Mouse (Mus musculus) small intestine, adult 2 months (tissue): Measurements from ENCODE around the gene Tle6. TPM values are rescaled to one million over a fixed set of nuclear protein-coding genes. Genes with fewer than 3 reads are reported as not detected.
"Not testable (repeated sequence)": the region's sequence is repeated elsewhere in the genome, so short reads cannot be mapped to it uniquely, and the experiment has no call there.

Experiments used
- H3K27ac ChIP-seq: fragments of 200-500 bp; 2 replicates; pipeline ENCODE4 v1.5.1; 2012; ENCODE audit warnings: low read depth, low read length, control low read depth, inconsistent platforms; ENCODE audit not compliant: insufficient read depth
- H3K27me3 ChIP-seq: fragments of 200-500 bp; 2 replicates; pipeline ENCODE4 v1.6.1; 2012; ENCODE audit warnings: mild to moderate bottlenecking, moderate library complexity, low read length, inconsistent platforms; ENCODE audit not compliant: control insufficient read depth, insufficient read depth
- H3K36me3 ChIP-seq: fragments of 200-500 bp; 2 replicates; pipeline ENCODE4 v1.6.1; 2012; ENCODE audit warnings: mild to moderate bottlenecking, low read length, control low read depth, inconsistent platforms; ENCODE audit not compliant: control insufficient read depth, insufficient read depth
- H3K4me1 ChIP-seq: fragments of 200-500 bp; 2 replicates; pipeline ENCODE4 v1.6.1; 2012; ENCODE audit warnings: low read length, inconsistent platforms, mixed read lengths; ENCODE audit not compliant: control insufficient read depth, insufficient read depth, insufficient read length
- H3K4me3 ChIP-seq: fragments of 200-500 bp; 2 replicates; pipeline ENCODE4 v1.5.1; 2012; ENCODE audit warnings: low read depth, mild to moderate bottlenecking, control low read depth, inconsistent platforms, low read length, moderate library complexity
- CTCF ChIP-seq: fragments of 200-500 bp; IDR thresholded peaks from 2 replicates; pipeline ENCODE4 v1.5.1; 2012; ENCODE audit warnings: low read depth, mild to moderate bottlenecking, control low read depth, inconsistent platforms, low read length, moderate library complexity, mixed read lengths; ENCODE audit not compliant: insufficient replicate concordance, insufficient read length; ENCODE audit errors: extremely low read depth
- POLR2A ChIP-seq: fragments of 200-500 bp; IDR thresholded peaks from 2 replicates; pipeline ENCODE4 v1.6.1; 2012; ENCODE audit warnings: low read depth, mild to moderate bottlenecking, control low read depth, inconsistent platforms, low read length, moderate library complexity
- WGBS: fragments of 180-500 bp; shearing (Covaris S2); methylation state at CpG from one replicate; pipeline ENCODE4 v1.1.7; 2018; 5-methylcytosine and 5-hydroxymethylcytosine counted together
- polyA plus RNA-seq: library from polyadenylated mRNA; depleted of rRNA; stranded (reverse); fragments of >200 nt; gene quantifications from 2 replicates; pipeline ENCODE4 v1.2.3, GENCODE M21; 2012; rRNA removed

Gene Tle6
- polyA plus RNA-seq, result 7.3 and 34.4 TPM in 2 replicates

DNA sequence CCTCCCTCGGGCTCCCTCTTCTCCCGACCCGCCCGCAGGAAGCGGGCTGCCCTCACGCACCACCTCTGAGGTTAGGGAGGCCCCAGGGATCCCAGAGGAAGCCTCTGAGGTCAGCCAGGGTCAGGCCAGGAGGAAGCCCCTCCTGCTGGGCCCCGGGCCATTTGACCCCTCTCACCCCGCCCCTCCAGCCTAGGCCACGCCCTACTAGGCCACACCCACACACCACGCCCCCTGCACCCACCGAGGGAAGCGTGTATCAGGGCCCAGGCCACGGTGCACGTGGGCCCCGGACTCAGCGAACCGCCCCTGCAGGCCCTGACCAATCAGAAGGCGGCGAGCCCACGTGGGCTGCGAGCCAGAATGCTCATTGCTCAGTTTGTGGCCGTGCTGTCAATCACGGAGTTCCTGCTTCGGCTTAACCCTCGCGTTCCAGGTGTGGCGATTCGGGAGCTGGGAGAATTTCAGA is at the start of gene Tle6:
Gene Tle6 (minus strand): TSS at position 336 of the 466 bp plus-strand sequence.
- Histone ChIP-seq H3K4me3 (peak within 1 kb of the TSS; percentile 54), H3K4me1 (peaks cover 21% of the 10 kb centered on the region), H3K27me3 (no peaks in the 10 kb centered on the region), H3K36me3 (no peaks in the 10 kb centered on the region), H3K27ac (no peak within 1 kb of the TSS)
- TF ChIP-seq CTCF (no peak), POLR2A (no peak)
- WGBS, result under 1% methylated on average over 28 of the region's 28 CpGs

DNA sequence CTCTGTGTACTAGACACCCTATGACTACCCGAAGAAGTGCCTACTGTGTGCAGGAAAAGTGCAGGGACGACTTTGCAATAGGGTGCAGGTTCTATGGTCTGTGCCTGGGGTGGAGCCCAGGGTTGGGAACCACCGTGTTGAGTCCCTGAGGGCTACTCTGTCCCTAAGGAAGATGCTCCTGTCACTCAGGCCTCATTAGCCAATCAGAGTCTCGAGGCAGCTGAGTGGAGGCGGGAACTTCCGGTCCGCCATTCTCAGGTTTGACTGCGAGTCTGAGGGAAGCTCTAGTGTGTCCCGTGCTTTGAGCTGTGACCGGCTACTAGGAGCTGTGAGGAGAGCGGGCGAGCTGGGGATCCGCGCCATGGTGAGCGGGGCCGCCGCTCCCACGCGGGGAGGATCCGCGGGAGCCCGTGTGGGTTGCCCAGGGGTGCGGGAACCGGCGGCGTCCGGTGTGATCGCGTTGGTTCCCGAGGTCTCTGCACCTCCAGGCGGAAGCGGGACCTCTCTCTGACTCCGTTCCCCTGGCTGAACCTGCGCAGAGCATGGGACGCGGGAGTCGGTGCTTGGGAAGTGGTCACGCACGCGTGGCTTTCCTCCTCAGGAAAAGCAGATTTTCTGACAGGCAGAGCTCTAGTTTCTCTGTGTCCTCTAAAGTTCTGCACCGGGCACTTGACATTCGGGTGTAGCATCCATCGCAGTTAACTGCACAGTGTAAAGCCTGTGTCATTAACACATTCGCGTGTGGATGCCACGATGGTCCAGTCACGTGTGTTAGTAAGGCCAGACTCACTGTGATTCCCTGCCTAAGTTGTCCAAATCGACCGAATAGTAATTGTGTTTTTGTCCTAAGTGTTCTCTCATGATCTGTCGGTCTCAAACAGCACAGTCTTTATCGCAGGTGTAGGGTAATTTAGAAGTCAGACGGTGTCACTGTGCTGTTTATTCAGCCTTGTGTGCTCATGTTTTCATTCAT is 48.2 kb upstream of the Tle6 start, which contains the start of gene Gm10778:
Gene Gm10778 (plus strand): TSS at position 257 of the 973 bp plus-strand sequence.
- H3K36me3 ChIP-seq, H3K27me3 ChIP-seq, H3K4me1 ChIP-seq, H3K27ac ChIP-seq: not testable (repeated sequence)
- under 1% methylated on average over 34 of the region's 52 CpGs for WGBS
- peak within 1 kb of the TSS; percentile 69 for H3K4me3 ChIP-seq

DNA sequence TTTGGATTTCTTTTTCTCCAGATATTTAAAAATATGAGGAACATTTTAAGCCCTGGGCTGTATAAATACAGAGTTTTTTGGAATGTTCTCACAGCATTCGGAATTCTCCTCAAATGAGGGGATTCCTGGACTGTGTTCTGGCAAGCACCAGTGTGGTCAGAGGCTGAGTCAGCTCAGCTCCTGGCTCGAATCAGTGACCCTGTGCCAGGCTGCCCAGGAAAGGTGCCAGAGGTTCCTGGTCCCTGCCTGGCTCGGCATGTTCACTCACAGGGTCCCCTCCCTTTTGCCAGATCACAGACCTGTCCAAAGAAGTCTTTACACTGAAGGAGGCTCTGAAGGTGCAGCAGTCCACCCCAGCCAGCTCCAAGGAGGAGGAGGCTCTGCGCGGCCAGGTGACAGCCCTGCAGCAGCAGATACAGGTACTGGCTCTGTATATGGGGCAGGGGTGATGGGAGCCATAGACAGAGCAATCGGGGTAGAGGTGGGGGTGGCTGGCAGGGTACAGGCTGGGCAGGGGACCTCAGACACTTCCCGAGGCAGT is 45.2 kb upstream of the Tle6 start:
- Histone ChIP-seq H3K36me3 (no peaks in the 10 kb centered on the region), H3K4me3 (no peak overlapping the region), H3K4me1 (peaks cover 9% of the 10 kb centered on the region; the same call in 1 of the 2 replicates), H3K27ac (no peak overlapping the region), H3K27me3 (no peaks in the 10 kb centered on the region)
- TF ChIP-seq CTCF (no peak), POLR2A (no peak)
- WGBS, result 82% methylated on average over 7 of the region's 7 CpGs

DNA sequence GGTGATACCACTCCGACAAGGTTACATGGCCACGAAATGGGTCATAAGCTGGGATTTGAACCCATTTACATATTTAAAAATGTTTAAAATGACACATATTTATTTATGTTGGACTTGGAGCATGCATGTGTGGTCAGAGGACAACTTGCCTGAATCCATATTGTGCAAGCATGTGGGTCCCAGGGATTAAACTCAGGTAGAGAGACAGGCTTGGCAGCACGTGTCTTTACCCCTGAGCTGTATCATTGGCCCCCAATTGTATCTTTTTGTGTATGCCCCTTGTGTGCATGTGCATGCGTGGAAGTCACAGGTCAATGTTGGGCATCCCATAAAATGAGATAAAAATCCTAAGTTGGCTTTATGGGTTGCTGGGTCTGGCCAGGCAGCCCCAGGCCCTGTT is 44.5 kb upstream of the Tle6 start:
- H3K27me3 ChIP-seq, result no peaks in the 10 kb centered on the region
- no peak overlapping the region for H3K27ac ChIP-seq
- H3K4me1 ChIP-seq, result peaks cover 9% of the 10 kb centered on the region; the same call in 1 of the 2 replicates
- H3K36me3 ChIP-seq, result no peaks in the 10 kb centered on the region
- no peak overlapping the region for H3K4me3 ChIP-seq
- no peak for TF ChIP-seq CTCF
- TF ChIP-seq POLR2A, result no peak
- WGBS, result 92% methylated on average over 4 of the region's 4 CpGs

DNA sequence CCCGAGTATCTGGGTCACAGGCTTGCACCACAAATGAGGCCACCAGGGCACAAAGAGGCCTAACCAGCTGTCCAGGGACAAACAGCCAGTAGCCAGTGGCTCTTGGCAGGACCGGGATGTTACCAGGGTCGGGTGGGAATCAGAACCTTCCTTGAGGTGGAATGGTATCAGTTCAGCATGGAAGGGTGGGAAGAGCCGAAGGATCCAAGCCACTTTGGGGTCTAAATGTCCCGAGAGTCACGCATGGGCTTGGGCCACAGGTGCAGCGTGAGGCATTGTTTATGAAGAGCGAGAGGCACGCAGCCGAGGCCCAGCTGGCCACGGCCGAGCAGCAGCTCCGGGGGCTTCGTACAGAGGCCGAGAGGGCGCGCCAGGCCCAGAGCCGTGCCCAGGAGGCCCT is 43.8 kb upstream of the Tle6 start:
- TF ChIP-seq POLR2A (no peak), CTCF (no peak)
- Histone ChIP-seq H3K36me3 (no peaks in the 10 kb centered on the region), H3K4me1 (peaks cover 9% of the 10 kb centered on the region; the same call in 1 of the 2 replicates), H3K27ac (no peak overlapping the region), H3K27me3 (no peaks in the 10 kb centered on the region), H3K4me3 (no peak overlapping the region)
- WGBS, result 95% methylated on average over 18 of the region's 18 CpGs

DNA sequence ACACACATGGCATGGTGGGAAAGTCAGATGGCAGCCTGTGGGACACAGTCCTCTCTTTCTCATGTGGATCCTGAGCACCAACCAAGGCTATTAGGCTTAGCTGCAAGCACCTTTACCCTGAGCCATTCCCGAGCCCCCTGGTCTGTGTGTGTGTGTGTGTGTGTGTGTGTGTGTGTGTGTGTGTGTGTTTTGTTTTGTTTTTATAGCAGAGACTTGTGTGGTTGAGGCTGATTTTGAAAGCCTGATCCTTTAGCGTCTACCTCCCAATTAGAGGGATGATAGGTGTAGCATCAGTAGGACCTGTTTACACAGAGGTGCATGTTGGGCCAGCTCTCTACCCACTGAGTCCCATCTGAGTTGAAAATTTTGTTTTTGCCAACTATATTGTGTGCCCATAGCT is 43.3 kb upstream of the Tle6 start:
- H3K36me3 ChIP-seq, result no peaks in the 10 kb centered on the region
- H3K4me1 ChIP-seq, result peaks cover 9% of the 10 kb centered on the region; the same call in 1 of the 2 replicates
- WGBS, result 44% methylated on average over 2 of the region's 2 CpGs
- peak overlapping the region; percentile 85 for H3K4me3 ChIP-seq
- no peaks in the 10 kb centered on the region for H3K27me3 ChIP-seq
- H3K27ac ChIP-seq, result no peak overlapping the region
- TF ChIP-seq POLR2A, result no peak
- TF ChIP-seq CTCF, result no peak

DNA sequence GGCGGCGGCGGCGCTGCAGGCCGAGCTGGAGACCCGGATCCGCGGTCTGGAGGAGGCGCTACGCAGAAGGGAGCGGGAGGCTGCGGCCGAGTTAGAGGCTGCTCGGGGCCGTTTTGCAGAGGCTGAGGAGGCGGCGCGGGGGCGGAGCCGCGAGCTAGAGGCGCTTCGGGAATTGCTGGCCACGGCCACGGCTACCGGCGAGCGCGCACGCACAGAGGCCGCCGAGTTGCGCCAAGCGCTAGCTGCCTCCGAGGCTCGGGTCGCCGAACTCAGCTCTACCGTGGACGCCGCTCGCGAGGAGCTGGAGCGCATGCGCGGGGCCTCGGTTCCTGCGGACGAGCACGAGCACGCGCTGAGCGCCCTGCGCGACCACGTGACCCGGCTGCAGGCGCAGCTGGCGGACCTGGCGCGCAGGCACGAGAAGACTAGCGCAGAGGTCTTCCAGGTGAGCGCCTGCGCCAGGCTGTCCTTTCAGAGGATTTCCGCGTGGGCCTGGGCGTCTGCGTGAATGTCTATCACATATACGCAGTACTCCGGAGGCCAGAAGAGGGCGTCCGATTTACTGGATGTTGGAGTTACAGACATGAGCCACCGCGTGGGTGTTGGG is 42.7 kb upstream of the Tle6 start:
- Histone ChIP-seq H3K4me1 (peaks cover 9% of the 10 kb centered on the region; the same call in 1 of the 2 replicates), H3K36me3 (no peaks in the 10 kb centered on the region), H3K27ac (peak overlapping the region; percentile 88), H3K4me3 (peak overlapping the region; percentile 85), H3K27me3 (no peaks in the 10 kb centered on the region)
- peak; percentile 44; the same call in 1 of the 2 replicates for TF ChIP-seq CTCF
- peak; percentile 68 for TF ChIP-seq POLR2A
- WGBS, result 1% methylated on average over 74 of the region's 75 CpGs
